Mouse (Mus musculus): ENCODE results near the gene Map2k5.

DNA sequence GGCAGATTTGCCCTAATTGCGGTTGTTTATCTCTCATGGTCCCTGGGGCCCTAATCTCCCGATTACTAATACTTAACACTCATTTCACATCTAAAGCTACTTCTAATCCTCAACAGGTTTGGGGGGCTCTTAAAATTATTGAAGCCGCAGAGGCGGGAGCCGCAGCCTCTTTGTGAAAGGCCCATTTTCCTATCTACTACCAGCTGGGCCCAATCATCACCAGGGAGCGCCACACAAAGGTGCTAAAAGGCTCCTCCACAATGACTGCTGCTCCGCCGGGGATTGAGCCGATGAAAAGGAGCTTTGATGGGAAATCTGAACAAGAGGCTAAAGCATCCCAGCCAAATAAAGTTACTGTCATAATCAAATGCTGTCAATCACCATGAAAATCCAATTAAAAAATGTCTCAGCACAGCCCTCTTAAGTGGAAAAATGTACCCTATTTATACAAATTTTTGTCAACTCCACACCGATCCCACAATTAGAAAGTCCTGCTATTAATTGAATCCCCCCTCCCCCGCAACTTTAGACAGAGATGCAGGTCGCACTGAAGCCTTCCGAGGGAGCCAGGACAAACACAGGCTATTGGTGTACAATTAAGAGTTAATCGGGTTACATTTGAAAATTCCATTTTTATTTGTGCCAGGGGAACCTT, 195.3 kb downstream of the Map2k5 start:
- no peak for TF ChIP-seq POLR2A (IDR thresholded peaks at IDR 0.05; ENCODE audit: low read depth, low read length)
- no peak for TF ChIP-seq CTCF (IDR thresholded peaks at IDR 0.05; ENCODE audit: borderline replicate concordance, insufficient read depth, low read length)
